Mouse (Mus musculus): Measurements from ENCODE around the gene Acmsd. TPM values are rescaled to one million over a fixed set of nuclear protein-coding genes. Genes with fewer than 3 reads are reported as not detected.

Acmsd gene
- total RNA-seq, 2 experiments from 2014 or later, result not detected

Other genes with a start within 250 kb of the Acmsd start
- gene Tmem163, start 49.9 kb upstream of the Acmsd start, total RNA-seq (2021), result 10 to 100 TPM; 25.7 to 25.9 TPM
- 10 to 100 TPM; 61.3 to 68.8 TPM for gene Ccnt2, start 44.8 kb downstream of the Acmsd start, total RNA-seq (2021)
- 1 to 10 TPM; 5.4 to 6.0 TPM for gene Map3k19, start 125.6 kb downstream of the Acmsd start, total RNA-seq (2021)
- gene Rab3gap1, start 139.4 kb downstream of the Acmsd start, total RNA-seq (2021), result 10 to 100 TPM; 76.4 to 76.5 TPM

Measured in left cerebral cortex, postnatal 25 days (tissue).